Mouse (Mus musculus) stomach, postnatal 0 days (tissue): Measurements from ENCODE around the gene Larp7. TPM values are rescaled to one million over a fixed set of nuclear protein-coding genes. Genes with fewer than 3 reads are reported as not detected.

ENCODE experiments used
- ATAC-seq: fragments of 200-750 bp; cut with Nextera tagmentation; 2 replicates; pipeline ENCODE4 v1.8.0; 2017; ENCODE audit not compliant: low FRiP score, low TSS enrichment
- DNase-seq: peaks from one replicate; pipeline ENCODE4 v3.0.0-alpha.2; 2016; ENCODE audit warnings: low spot score
- H3K27ac ChIP-seq: fragments of 300-500 bp; sonication (generic); replicated peaks from 2 replicates; pipeline ENCODE4 v1.5.1; 2014; ENCODE audit warnings: mild to moderate bottlenecking, control low read depth
- H3K27me3 ChIP-seq: fragments of 300-500 bp; sonication (generic); 2 replicates; pipeline ENCODE4 v1.6.1; 2014; ENCODE audit warnings: low read length; ENCODE audit not compliant: control insufficient read depth, insufficient read depth
- H3K36me3 ChIP-seq: fragments of 300-500 bp; sonication (generic); 2 replicates; pipeline ENCODE4 v1.6.1; 2014; ENCODE audit warnings: low read length, mixed read lengths; ENCODE audit not compliant: control insufficient read depth, insufficient read depth
- H3K4me1 ChIP-seq: fragments of 300-500 bp; sonication (generic); replicated peaks from 2 replicates; pipeline ENCODE4 v1.6.1; 2014; ENCODE audit warnings: antibody characterized with exemption; ENCODE audit not compliant: control insufficient read depth, insufficient read depth
- H3K4me2 ChIP-seq: fragments of 300-500 bp; sonication (generic); replicated peaks from 2 replicates; pipeline ENCODE4 v1.6.1; 2014; ENCODE audit warnings: low read depth, mild to moderate bottlenecking, control low read depth, moderate library complexity
- H3K4me3 ChIP-seq: fragments of 300-500 bp; sonication (generic); 2 replicates; pipeline ENCODE4 v1.5.1; 2014; ENCODE audit warnings: low read depth, low read length, control low read depth
- H3K9ac ChIP-seq: fragments of 300-500 bp; sonication (generic); 2 replicates; pipeline ENCODE4 v1.6.1; 2014; ENCODE audit warnings: mild to moderate bottlenecking, low read length, control low read depth, mixed read lengths
- H3K9me3 ChIP-seq: fragments of 300-500 bp; sonication (generic); 2 replicates; pipeline ENCODE4 v1.6.1; 2016; ENCODE audit warnings: low read length; ENCODE audit not compliant: control insufficient read depth
- CTCF ChIP-seq: IDR thresholded peaks from 2 replicates; pipeline ENCODE4 v1.5.1; 2016; ENCODE audit warnings: antibody characterized with exemption, low read depth, mild to moderate bottlenecking, moderate library complexity
- EP300 ChIP-seq: optimal IDR thresholded peaks from 2 replicates; pipeline ENCODE3; 2016; ENCODE audit warnings: antibody characterized with exemption
- WGBS: fragments of 180-500 bp; shearing (Covaris S2); extraction: QIAGEN DNeasy Blood & Tissue Kit; methylation state at CpG from one replicate; pipeline ENCODE4 v1.1.7; 2014; 5-methylcytosine and 5-hydroxymethylcytosine counted together
- polyA plus RNA-seq: library from polyadenylated mRNA; unstranded; fragments of >200 nt; fragmentation: Nextera tagmentation; extraction: Ambion mirVana; gene quantifications from 2 replicates; pipeline ENCODE4 v1.2.1, GENCODE M21; 2015

The Larp7 gene
- 23.2 and 23.3 TPM in 2 replicates for polyA plus RNA-seq

GRCm38 (mm10) chr3:127552973-127553719 lies at the start of gene Larp7, which contains the start of gene Zgrf1:
TSS of gene Larp7 (minus strand) at chr3:127553349.
TSS of gene Zgrf1 (plus strand) at chr3:127553489.
- peak within 1 kb of the TSS; percentile 93 for H3K27ac ChIP-seq
- peak; percentile 98 for DNase-seq
- no peaks in the 10 kb centered on the region for H3K9me3 ChIP-seq
- H3K4me2 ChIP-seq: peak within 1 kb of the TSS; percentile 77
- peak within 1 kb of the TSS; percentile 81 for H3K4me3 ChIP-seq
- under 1% methylated on average over 65 of the region's 73 CpGs for WGBS
- TF ChIP-seq EP300 (no peak), CTCF (no peak)
- ATAC-seq: peak; percentile 100
- H3K27me3 ChIP-seq: no peaks in the 10 kb centered on the region
- H3K4me1 ChIP-seq: no peaks in the 10 kb centered on the region
- H3K9ac ChIP-seq: peak within 1 kb of the TSS; percentile 71
- H3K36me3 ChIP-seq: 0 out of 2 replicates have a peak, but pooled peaks cover 2% of the 10 kb centered on the region

- no peak overlapping the region for H3K9ac ChIP-seq
- TF ChIP-seq CTCF (no peak), EP300 (no peak)
- ATAC-seq (no peak), DNase-seq (no peak)
- 71% methylated on average over 1 of the region's 1 CpGs for WGBS
- no peak overlapping the region for H3K4me3 ChIP-seq
- H3K4me1 ChIP-seq: no peaks in the 10 kb centered on the region
- no peaks in the 10 kb centered on the region for H3K9me3 ChIP-seq
- no peak overlapping the region for H3K4me2 ChIP-seq
- no peaks in the 10 kb centered on the region for H3K36me3 ChIP-seq
- no peak overlapping the region for H3K27ac ChIP-seq
- no peaks in the 10 kb centered on the region for H3K27me3 ChIP-seq
These were observed 44.0 kb upstream of the Larp7 start for GRCm38 (mm10) chr3:127597136-127597535.

- Histone ChIP-seq H3K4me1 (no peaks in the 10 kb centered on the region), H3K27me3 (no peaks in the 10 kb centered on the region), H3K36me3 (no peaks in the 10 kb centered on the region), H3K9me3 (no peaks in the 10 kb centered on the region), H3K9ac (no peak overlapping the region), H3K4me2 (no peak overlapping the region), H3K4me3 (no peak overlapping the region), H3K27ac (no peak overlapping the region)
- TF ChIP-seq CTCF (peak; percentile 83), EP300 (no peak)
- peak; percentile 27 for DNase-seq
- WGBS: 57% methylated on average over 4 of the region's 4 CpGs
- ATAC-seq: peak; percentile 86
These were observed 19.4 kb upstream of the Larp7 start for GRCm38 (mm10) chr3:127572557-127572956.

- WGBS: 70% methylated on average over 3 of the region's 3 CpGs
- Histone ChIP-seq H3K27me3 (no peaks in the 10 kb centered on the region), H3K4me3 (no peak overlapping the region), H3K9me3 (no peaks in the 10 kb centered on the region), H3K4me2 (no peak overlapping the region), H3K9ac (no peak overlapping the region), H3K36me3 (peaks cover 9% of the 10 kb centered on the region), H3K27ac (no peak overlapping the region), H3K4me1 (no peaks in the 10 kb centered on the region)
- ATAC-seq: no peak
- TF ChIP-seq EP300 (no peak), CTCF (peak; percentile 35)
- no peak for DNase-seq
These were observed 12.0 kb upstream of the Larp7 start for GRCm38 (mm10) chr3:127565129-127565528.

GRCm38 (mm10) chr3:127562974-127563373 lies 9.8 kb upstream of the Larp7 start:
- Histone ChIP-seq H3K36me3 (peaks cover 9% of the 10 kb centered on the region), H3K4me3 (no peak overlapping the region), H3K27me3 (no peaks in the 10 kb centered on the region), H3K4me1 (no peaks in the 10 kb centered on the region), H3K27ac (no peak overlapping the region), H3K4me2 (no peak overlapping the region), H3K9me3 (no peaks in the 10 kb centered on the region), H3K9ac (no peak overlapping the region)
- WGBS: 89% methylated on average over 4 of the region's 4 CpGs
- TF ChIP-seq CTCF (no peak), EP300 (no peak)
- no peak for DNase-seq
- ATAC-seq: no peak

GRCm38 (mm10) chr3:127558201-127558600 lies 5.1 kb upstream of the Larp7 start:
- ATAC-seq: no peak
- TF ChIP-seq CTCF: peak; percentile 32
- TF ChIP-seq EP300: no peak
- H3K27me3 ChIP-seq: no peaks in the 10 kb centered on the region

More at GRCm38 (mm10) chr3:127558201-127558600, 5.1 kb upstream of the Larp7 start:
- H3K9ac ChIP-seq: no peak overlapping the region
- no peaks in the 10 kb centered on the region for H3K4me1 ChIP-seq
- no peak overlapping the region for H3K4me3 ChIP-seq
- no peaks in the 10 kb centered on the region for H3K9me3 ChIP-seq
- H3K4me2 ChIP-seq: no peak overlapping the region
- no peak overlapping the region for H3K27ac ChIP-seq
- peaks cover 9% of the 10 kb centered on the region for H3K36me3 ChIP-seq
- no peak for DNase-seq
